In genomic region chr6:90745401-90746198, GRCm38 (mm10) we compare ENCODE assay signal across 13 mouse cellular contexts.
DNase-seq lines count a peak whose midpoint lies in the region; ATAC-seq and TF ChIP-seq lines count a peak whose summit lies in the region.
"Had no signal": no experiment of that assay in that cellular context is flagged by ENCODE, and none has a peak within 500 bp of the region (broad histone marks: within the 10 kb centered on the region; RNA-seq: fewer than 3 reads in every experiment).

No protein-coding gene starts in this region.

- TF ChIP-seq EP300 in CH12.LX (IDR thresholded peaks at IDR 0.05; ENCODE audit: low read length), result no peak

- H3K9ac ChIP-seq in hindbrain, embryonic 16.5 days (ENCODE audit: low read depth, low read length), result no peak overlapping the region
- H3K9ac ChIP-seq in midbrain, embryonic 15.5 days, result no peak overlapping the region
- no peak overlapping the region for H3K9ac ChIP-seq in midbrain, postnatal 0 days (replicated peaks; ENCODE audit: low read length, poor library complexity, severe bottlenecking)
- H3K9ac ChIP-seq in CH12.LX (ENCODE audit: insufficient read depth, low read depth), result no peak overlapping the region
- H3K9ac ChIP-seq: limb, embryonic 12.5 days had no signal

- no peaks in the 10 kb centered on the region for H3K9me3 ChIP-seq in hindbrain, embryonic 16.5 days (ENCODE audit: control insufficient read depth, low read length)
- no peaks in the 10 kb centered on the region for H3K9me3 ChIP-seq in hindbrain, embryonic 10.5 days
- no peaks in the 10 kb centered on the region for H3K9me3 ChIP-seq in midbrain, embryonic 15.5 days
- no peaks in the 10 kb centered on the region for H3K9me3 ChIP-seq in midbrain, postnatal 0 days (ENCODE audit: low read length)
- no peaks in the 10 kb centered on the region for H3K9me3 ChIP-seq in CH12.LX (replicated peaks; ENCODE audit: low read length)
- H3K9me3 ChIP-seq: forebrain, embryonic 10.5 days; limb, embryonic 12.5 days had no signal

- in situ Hi-C loops in CH12.LX (cut with MboI; ENCODE audit: low pct_ligation_motif_present, low pct_unique_long_range_greater_than_20kb, low sequenced_read_pairs), result no loop called here

- peaks cover 14% of the 10 kb centered on the region for H3K4me1 ChIP-seq in hindbrain, embryonic 16.5 days (ENCODE audit: control insufficient read depth, insufficient read depth, low read depth, low read length)
- peaks cover 25% of the 10 kb centered on the region for H3K4me1 ChIP-seq in hindbrain, embryonic 10.5 days (replicated peaks)
- H3K4me1 ChIP-seq in midbrain, embryonic 15.5 days, result peaks cover 13% of the 10 kb centered on the region
- H3K4me1 ChIP-seq in midbrain, postnatal 0 days (ENCODE audit: insufficient read depth, low read length), result 0 out of 2 replicates have a peak, but pooled peaks cover 2% of the 10 kb centered on the region
- H3K4me1 ChIP-seq in CH12.LX (ENCODE audit: control insufficient read depth in 1 of 2, insufficient read depth in 2 of 2), result peaks cover 32 to 99% of the 10 kb centered on the region in 2 experiments
- H3K4me1 ChIP-seq: limb, embryonic 12.5 days had no signal

- no peaks in the 10 kb centered on the region for H3K36me3 ChIP-seq in hindbrain, embryonic 16.5 days (ENCODE audit: control insufficient read depth, insufficient read depth, low read length)
- peaks cover 7% of the 10 kb centered on the region; the same call in 1 of the 2 replicates for H3K36me3 ChIP-seq in hindbrain, embryonic 10.5 days
- H3K36me3 ChIP-seq in midbrain, embryonic 15.5 days (replicated peaks), result no peaks in the 10 kb centered on the region
- H3K36me3 ChIP-seq in midbrain, postnatal 0 days (ENCODE audit: insufficient read depth, low read length), result 0 out of 2 replicates have a peak, but pooled peaks cover 3% of the 10 kb centered on the region
- peaks cover 44 to 89% of the 10 kb centered on the region in 2 experiments for H3K36me3 ChIP-seq in CH12.LX (replicated peaks in 1 of 2; ENCODE audit: control insufficient read depth in 1 of 2, insufficient read depth in 1 of 2, low read length in 1 of 2)
- H3K36me3 ChIP-seq: limb, embryonic 12.5 days had no signal

- peaks cover 73% of the 10 kb centered on the region for H3K79me2 ChIP-seq in CH12.LX (replicated peaks; ENCODE audit: control insufficient read depth, extremely low read depth, insufficient read depth, poor library complexity, severe bottlenecking)

- no peak for ATAC-seq in hindbrain, embryonic 16.5 days
- ATAC-seq in midbrain, embryonic 15.5 days (replicated peaks), result no peak
- no peak for ATAC-seq in midbrain, postnatal 0 days (ENCODE audit: low FRiP score)

- no peak overlapping the region for H3K4me2 ChIP-seq in hindbrain, embryonic 16.5 days (ENCODE audit: low read length)
- H3K4me2 ChIP-seq in midbrain, embryonic 15.5 days, result no peak overlapping the region
- no peak overlapping the region for H3K4me2 ChIP-seq in midbrain, postnatal 0 days (ENCODE audit: low read depth, low read length, poor library complexity, severe bottlenecking)
- no peak overlapping the region for H3K4me2 ChIP-seq in CH12.LX (ENCODE audit: insufficient read depth, low read depth, poor library complexity, severe bottlenecking)
- H3K4me2 ChIP-seq: heart, embryonic 11.5 days; limb, embryonic 12.5 days had no signal

- H3K27ac ChIP-seq in hindbrain, embryonic 16.5 days (ENCODE audit: low read depth, low read length), result peak overlapping the region; percentile 4; the same call in 1 of the 2 replicates
- H3K27ac ChIP-seq in hindbrain, embryonic 10.5 days, result no peak overlapping the region
- H3K27ac ChIP-seq in midbrain, embryonic 15.5 days, result peak overlapping the region; percentile 36; the same call in 1 of the 2 replicates
- H3K27ac ChIP-seq in midbrain, postnatal 0 days (ENCODE audit: low read depth, low read length), result no peak overlapping the region
- H3K27ac ChIP-seq in CH12.LX (ENCODE audit: insufficient read depth, low read depth), result peak overlapping the region; percentile 28; the same call in 1 of the 2 replicates
- H3K27ac ChIP-seq: forebrain, embryonic 10.5 days; limb, embryonic 12.5 days had no signal

- WGBS in hindbrain, embryonic 16.5 days, result 81% methylated on average over 3 of the region's 3 CpGs
- WGBS in hindbrain, embryonic 10.5 days, result 87% methylated on average over 3 of the region's 3 CpGs
- 87% methylated on average over 3 of the region's 3 CpGs for WGBS in midbrain, embryonic 15.5 days
- WGBS in midbrain, postnatal 0 days, result 83% methylated on average over 3 of the region's 3 CpGs

- TF ChIP-seq CTCF in midbrain, postnatal 0 days (IDR thresholded peaks at IDR 0.05), result no peak
- no peak for TF ChIP-seq CTCF in CH12.LX (conservative IDR thresholded peaks at IDR 0.05 in 1 of 2, IDR thresholded peaks at IDR 0.05 in 1 of 2; ENCODE audit: low read depth in 2 of 2, low read length in 2 of 2)

- no peak for TF ChIP-seq POLR2A in CH12.LX (IDR thresholded peaks at IDR 0.05; ENCODE audit: low read depth, low read length)

- dilution Hi-C loops in CH12.LX (cut with MboI; ENCODE audit: extremely low pct_ligation_motif_present, extremely low pct_unique_long_range_greater_than_20kb, low sequenced_read_pairs), result no loop called here

- H3K27me3 ChIP-seq in hindbrain, embryonic 16.5 days (replicated peaks; ENCODE audit: control insufficient read depth, insufficient read depth, low read length), result no peaks in the 10 kb centered on the region
- H3K27me3 ChIP-seq in hindbrain, embryonic 10.5 days (ENCODE audit: insufficient read depth, poor library complexity, severe bottlenecking), result no peaks in the 10 kb centered on the region
- no peaks in the 10 kb centered on the region for H3K27me3 ChIP-seq in midbrain, embryonic 15.5 days (replicated peaks)
- H3K27me3 ChIP-seq in midbrain, postnatal 0 days (ENCODE audit: insufficient read depth, low read length), result no peaks in the 10 kb centered on the region
- H3K27me3 ChIP-seq in CH12.LX (replicated peaks), result no peaks in the 10 kb centered on the region
- H3K27me3 ChIP-seq: limb, embryonic 12.5 days had no signal

- H3K4me3 ChIP-seq in hindbrain, embryonic 16.5 days (ENCODE audit: low read length), result no peak overlapping the region
- no peak overlapping the region for H3K4me3 ChIP-seq in hindbrain, embryonic 10.5 days
- no peak overlapping the region for H3K4me3 ChIP-seq in midbrain, embryonic 15.5 days
- no peak overlapping the region for H3K4me3 ChIP-seq in midbrain, postnatal 0 days (ENCODE audit: low read depth, low read length)
- H3K4me3 ChIP-seq in CH12.LX (replicated peaks in 1 of 3; ENCODE audit: low read depth in 2 of 3, low read length in 2 of 3, poor library complexity in 1 of 3), result no peak overlapping the region
- H3K4me3 ChIP-seq: forebrain, embryonic 10.5 days; limb, embryonic 12.5 days had no signal

- no peak for DNase-seq in hindbrain, embryonic 10.5 days (ENCODE audit: low spot score)
- no peak for DNase-seq in midbrain, postnatal 0 days (ENCODE audit: low spot score)
- DNase-seq in CH12.LX (ENCODE audit: extremely low read depth), result no peak
- peak; percentile 36 for DNase-seq in T-cell, adult 2 months (ENCODE audit: low spot score)
- DNase-seq in right cerebral cortex, postnatal 25 days, result no peak
- DNase-seq: heart, postnatal 14 days; lung, adult 18-20 months; lung, postnatal 14 days had no signal

- no peak for TF ChIP-seq RAD21 in CH12.LX (IDR thresholded peaks at IDR 0.05; ENCODE audit: low read depth, low read length)

TF ChIP-seq in CH12.LX, 34 proteins besides CTCF, POLR2A, EP300 and RAD21:
- TF ChIP-seq IRF4 (IDR thresholded peaks at IDR 0.05; ENCODE audit: low read depth, low read length) (0 out of 2 replicates have a peak, but pooled peaks have one; percentile 11), USF2 (conservative IDR thresholded peaks at IDR 0.05; ENCODE audit: low read depth, low read length) (no peak), CHD1 (IDR thresholded peaks at IDR 0.05; ENCODE audit: low read depth, low read length) (no peak), MAX (IDR thresholded peaks at IDR 0.05; ENCODE audit: low read length) (no peak), MEF2A (IDR thresholded peaks at IDR 0.05; ENCODE audit: borderline replicate concordance, low read depth, low read length) (no peak), MAZ (IDR thresholded peaks at IDR 0.05; ENCODE audit: low read depth, low read length) (no peak), ELF1 (IDR thresholded peaks at IDR 0.05; ENCODE audit: low read depth, low read length) (no peak), ETS1 (conservative IDR thresholded peaks at IDR 0.05; ENCODE audit: low read depth, low read length) (no peak)

Comparison
In these comparisons a context has a peak if more than half of its experiments do, and no peak if none do; other contexts are left out.
1. H3K27ac ChIP-seq: peak in hindbrain, embryonic 16.5 days (single experiment), midbrain, embryonic 15.5 days (single experiment) and CH12.LX (single experiment); none in hindbrain, embryonic 10.5 days (single experiment) and midbrain, postnatal 0 days (single experiment).